Comparison of ENCODE assay signal across 13 mouse cellular contexts in the genomic region with DNA sequence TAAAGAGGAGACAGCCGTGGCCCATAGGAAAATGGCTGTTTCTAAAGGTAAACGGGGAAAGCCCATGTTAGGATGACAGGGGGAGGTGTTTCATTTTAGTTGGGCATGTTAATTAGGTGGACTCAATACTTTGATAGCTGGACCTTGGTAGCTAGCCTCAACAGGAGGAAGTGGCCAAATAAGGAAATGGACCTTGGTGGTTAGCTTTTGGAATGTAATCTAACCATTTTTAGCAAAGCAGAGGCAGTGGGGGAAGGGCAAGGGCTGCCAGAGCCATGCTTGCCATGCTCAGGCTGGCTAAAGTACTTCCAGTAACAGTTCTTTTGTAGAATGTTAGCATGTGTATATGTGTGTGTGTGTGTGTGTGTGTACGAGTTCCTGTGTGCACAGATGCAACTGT. TPM values are rescaled to one million over a fixed set of nuclear protein-coding genes. Genes with fewer than 3 reads are reported as not detected.
DNase-seq lines count a peak whose midpoint lies in the region; ATAC-seq and TF ChIP-seq lines count a peak whose summit lies in the region.
"Had no signal": no experiment of that assay in that cellular context is flagged by ENCODE, and none has a peak within 500 bp of the region (broad histone marks: within the 10 kb centered on the region; RNA-seq: fewer than 3 reads in every experiment).

No protein-coding gene starts in this region.

- no peaks in the 10 kb centered on the region for H3K27me3 ChIP-seq in heart, postnatal 0 days (ENCODE audit: control insufficient read depth, insufficient read depth, low read length)
- H3K27me3 ChIP-seq in liver, embryonic 12.5 days (replicated peaks): no peaks in the 10 kb centered on the region
- H3K27me3 ChIP-seq: intestine, embryonic 15.5 days; limb, embryonic 15.5 days; neural tube, embryonic 15.5 days had no signal

- intact Hi-C loops in heart, postnatal 10 days (cut with DNase I): loop anchor here (5.0 kb wide), 1 partner anchor 62 kb away; a partner anchor contains a TSS

- 75% methylated on average over 3 of the region's 3 CpGs for WGBS in heart, postnatal 0 days
- WGBS in liver, embryonic 12.5 days (ENCODE audit: insufficient replicate concordance): 62% methylated on average over 3 of the region's 3 CpGs

- no peak overlapping the region for H3K4me3 ChIP-seq in heart, postnatal 0 days (ENCODE audit: low read depth, low read length)
- no peak overlapping the region for H3K4me3 ChIP-seq in liver, embryonic 12.5 days
- H3K4me3 ChIP-seq: intestine, embryonic 15.5 days; limb, embryonic 15.5 days; neural tube, embryonic 15.5 days had no signal

- H3K4me2 ChIP-seq in heart, postnatal 0 days (ENCODE audit: low read depth, low read length): no peak overlapping the region
- H3K4me2 ChIP-seq in liver, embryonic 12.5 days: no peak overlapping the region
- H3K4me2 ChIP-seq: intestine, embryonic 15.5 days; limb, embryonic 15.5 days; midbrain, embryonic 11.5 days; neural tube, embryonic 15.5 days had no signal

- TF ChIP-seq CTCF in heart, postnatal 0 days (IDR thresholded peaks at IDR 0.05; ENCODE audit: low read depth): no peak

- H3K9ac ChIP-seq in heart, postnatal 0 days (replicated peaks; ENCODE audit: low read depth, low read length): no peak overlapping the region
- no peak overlapping the region for H3K9ac ChIP-seq in liver, embryonic 12.5 days
- H3K9ac ChIP-seq: intestine, embryonic 15.5 days; limb, embryonic 15.5 days; neural tube, embryonic 15.5 days had no signal

- no peak overlapping the region for H3K27ac ChIP-seq in heart, postnatal 0 days (ENCODE audit: low read depth)
- peak overlapping the region; percentile 70 for H3K27ac ChIP-seq in liver, embryonic 12.5 days
- H3K27ac ChIP-seq: intestine, embryonic 15.5 days; limb, embryonic 15.5 days; neural tube, embryonic 15.5 days had no signal

- TF ChIP-seq EP300 in heart, postnatal 0 days (IDR thresholded peaks at IDR 0.05; ENCODE audit: low read depth): no peak

- H3K36me3 ChIP-seq in heart, postnatal 0 days (replicated peaks; ENCODE audit: control insufficient read depth, insufficient read depth, low read length): no peaks in the 10 kb centered on the region
- H3K36me3 ChIP-seq in liver, embryonic 12.5 days: no peaks in the 10 kb centered on the region
- H3K36me3 ChIP-seq: intestine, embryonic 15.5 days; limb, embryonic 15.5 days; neural tube, embryonic 15.5 days had no signal

- no peak for ATAC-seq in heart, postnatal 0 days (ENCODE audit: insufficient read depth, low read depth)
- ATAC-seq in liver, embryonic 12.5 days: no peak
- ATAC-seq: intestine, embryonic 15.5 days had no signal

- H3K9me3 ChIP-seq in heart, postnatal 0 days (replicated peaks; ENCODE audit: control insufficient read depth, low read length): no peaks in the 10 kb centered on the region
- no peaks in the 10 kb centered on the region for H3K9me3 ChIP-seq in liver, embryonic 12.5 days (replicated peaks)
- H3K9me3 ChIP-seq: intestine, embryonic 15.5 days; limb, embryonic 15.5 days; neural tube, embryonic 15.5 days had no signal

- DNase-seq in heart, postnatal 0 days (ENCODE audit: low spot score): peak; percentile 4
- DNase-seq in heart, postnatal 10 days: no peak
- DNase-seq in ovary, postnatal 36 days (ENCODE audit: low spot score): peak; percentile 46
- no peak for DNase-seq in ovary, postnatal 10 days (ENCODE audit: low spot score)
- DNase-seq in T-cell, adult 2 months (ENCODE audit: low spot score): no peak
- DNase-seq in right cerebral cortex, postnatal 14 days: no peak
- no peak for DNase-seq in thymus, postnatal 10 days (ENCODE audit: low spot score in 2 of 2)
- DNase-seq: cerebellum, adult 11-12 months had no signal

- peaks cover 2% of the 10 kb centered on the region; the same call in 1 of the 2 replicates for H3K4me1 ChIP-seq in heart, postnatal 0 days (ENCODE audit: control insufficient read depth, insufficient read depth)
- H3K4me1 ChIP-seq in liver, embryonic 12.5 days: peaks cover 40% of the 10 kb centered on the region
- H3K4me1 ChIP-seq: limb, embryonic 15.5 days; neural tube, embryonic 15.5 days had no signal

RNA-seq across cellular contexts. Expression of a gene that starts 11.2 kb away (rescaled TPM):
- total RNA-seq in heart, postnatal 0 days (2014; rRNA removed; ENCODE audit: low replicate concordance): 619 and 692 TPM in 2 replicates
- polyA plus RNA-seq in heart, postnatal 0 days (2015; fragmentation: Nextera tagmentation; extraction: Ambion mirVana): 660 and 663 TPM in 2 replicates
- 100 to 1,000 TPM; 544 to 567 TPM for total RNA-seq in heart, postnatal 10 days (2021)
- 194 and 198 TPM in 2 replicates for polyA plus RNA-seq in liver, embryonic 12.5 days (2016; fragmentation: Nextera tagmentation; extraction: Ambion mirVana)

RNA-seq across cellular contexts. Expression of a gene that starts 34.9 kb away (rescaled TPM):
- total RNA-seq in heart, postnatal 0 days (2014; rRNA removed; ENCODE audit: low replicate concordance): 18.3 and 53.5 TPM in 2 replicates
- 27.8 and 30.6 TPM in 2 replicates for polyA plus RNA-seq in heart, postnatal 0 days (2015; fragmentation: Nextera tagmentation; extraction: Ambion mirVana)
- 10 to 100 TPM in 1 of 2 experiments, 1 to 10 TPM in 1; 8.8 to 10.3 TPM for total RNA-seq in heart, postnatal 10 days (2021)
- polyA plus RNA-seq in liver, embryonic 12.5 days (2016; fragmentation: Nextera tagmentation; extraction: Ambion mirVana): 35.7 and 41.3 TPM in 2 replicates

Comparison
In these comparisons a context has a peak if more than half of its experiments do, and no peak if none do; other contexts are left out.
1. DNase-seq: peak in heart, postnatal 0 days (single experiment) and ovary, postnatal 36 days (single experiment); none in heart, postnatal 10 days (0 of 2), ovary, postnatal 10 days (single experiment), T-cell, adult 2 months (single experiment), right cerebral cortex, postnatal 14 days (single experiment) and thymus, postnatal 10 days (0 of 2).